Mouse (Mus musculus): ENCODE data around the gene Srgap3.

The Srgap3 gene

GRCm38 (mm10) chr6:112818403-112818901 lies 128.6 kb downstream of the Srgap3 start:
- DNase-seq (ENCODE audit: low read depth, low spot score) = no peak

- no peak for DNase-seq (ENCODE audit: low read depth, low spot score)
These were observed 131.5 kb downstream of the Srgap3 start for GRCm38 (mm10) chr6:112815604-112816003.

GRCm38 (mm10) chr6:112814525-112815086 lies 132.5 kb downstream of the Srgap3 start:
- no peak for DNase-seq (ENCODE audit: low read depth, low spot score)

GRCm38 (mm10) chr6:112812884-112813283 lies 134.2 kb downstream of the Srgap3 start:
- no peak for DNase-seq (ENCODE audit: low read depth, low spot score)

- no peak for DNase-seq (ENCODE audit: low read depth, low spot score)
These were observed 136.6 kb downstream of the Srgap3 start for GRCm38 (mm10) chr6:112810521-112810830.

GRCm38 (mm10) chr6:112809658-112810520 lies 137.2 kb downstream of the Srgap3 start:
- no peak for DNase-seq (ENCODE audit: low read depth, low spot score)

GRCm38 (mm10) chr6:112808738-112809137 lies 138.3 kb downstream of the Srgap3 start:
- no peak for DNase-seq (ENCODE audit: low read depth, low spot score)

- no peak for DNase-seq (ENCODE audit: low read depth, low spot score)
These were observed 145.1 kb downstream of the Srgap3 start for GRCm38 (mm10) chr6:112801917-112802316.

- no peak for DNase-seq (ENCODE audit: low read depth, low spot score)
These were observed 148.7 kb downstream of the Srgap3 start for GRCm38 (mm10) chr6:112798378-112798777.

- no peak for DNase-seq (ENCODE audit: low read depth, low spot score)
These were observed 150.5 kb downstream of the Srgap3 start for GRCm38 (mm10) chr6:112796607-112797006.

- DNase-seq (ENCODE audit: low read depth, low spot score) = no peak
These were observed 153.2 kb downstream of the Srgap3 start for GRCm38 (mm10) chr6:112793887-112794286.

- DNase-seq (ENCODE audit: low read depth, low spot score) = no peak
These were observed 157.2 kb downstream of the Srgap3 start for GRCm38 (mm10) chr6:112789901-112790300.

- no peak for DNase-seq (ENCODE audit: low read depth, low spot score)
These were observed 158.4 kb downstream of the Srgap3 start for GRCm38 (mm10) chr6:112788617-112789016.

- DNase-seq (ENCODE audit: low read depth, low spot score) = no peak
These were observed 158.9 kb downstream of the Srgap3 start for GRCm38 (mm10) chr6:112788174-112788573.

GRCm38 (mm10) chr6:112781409-112782093 lies 165.5 kb downstream of the Srgap3 start:
- no peak for DNase-seq (ENCODE audit: low read depth, low spot score)

- no peak for DNase-seq (ENCODE audit: low read depth, low spot score)
These were observed 168.9 kb downstream of the Srgap3 start for GRCm38 (mm10) chr6:112778211-112778610.

- DNase-seq (ENCODE audit: low read depth, low spot score) = no peak
These were observed 170.3 kb downstream of the Srgap3 start for GRCm38 (mm10) chr6:112776718-112777117.

GRCm38 (mm10) chr6:112773754-112774153 lies 173.3 kb downstream of the Srgap3 start:
- no peak for DNase-seq (ENCODE audit: low read depth, low spot score)

GRCm38 (mm10) chr6:112770996-112771395 lies 176.1 kb downstream of the Srgap3 start:
- DNase-seq (ENCODE audit: low read depth, low spot score) = no peak

- DNase-seq (ENCODE audit: low read depth, low spot score) = no peak
These were observed 188.5 kb downstream of the Srgap3 start for GRCm38 (mm10) chr6:112758541-112758940.

- no peak for DNase-seq (ENCODE audit: low read depth, low spot score)
These were observed 190.2 kb downstream of the Srgap3 start for GRCm38 (mm10) chr6:112756866-112757265.

- no peak for DNase-seq (ENCODE audit: low read depth, low spot score)
These were observed 192.1 kb downstream of the Srgap3 start for GRCm38 (mm10) chr6:112754994-112755393.

All from CD4-positive, CD25-positive, alpha-beta regulatory T cell, adult 2 months (primary cell).